In the genomic region with DNA sequence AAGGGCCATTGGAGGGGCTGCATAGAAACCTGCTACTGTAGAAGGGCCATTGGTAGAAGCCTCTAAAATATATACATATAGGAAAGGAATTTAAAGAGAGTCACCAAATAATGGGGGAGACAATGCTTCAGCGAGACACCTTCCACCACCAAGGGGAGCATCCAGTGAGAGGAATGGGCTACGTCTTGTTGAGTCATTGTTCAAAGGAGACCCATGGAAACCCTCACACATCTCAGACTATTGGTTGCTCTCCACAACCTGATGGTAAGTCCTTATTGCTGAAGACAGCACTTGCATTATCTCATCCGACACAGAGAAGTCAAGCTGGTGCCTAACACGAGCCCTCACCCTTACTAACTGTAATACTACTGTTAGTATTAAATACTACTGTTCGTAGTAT, we compare ENCODE assay signal across 32 mouse cellular contexts. TPM values are rescaled to one million over a fixed set of nuclear protein-coding genes. Genes with fewer than 3 reads are reported as not detected.
"Had no signal": no experiment of that assay in that cellular context is flagged by ENCODE, and none has a peak within 500 bp of the region (broad histone marks: within the 10 kb centered on the region; RNA-seq: fewer than 3 reads in every experiment).

No protein-coding gene starts in this region.

- ATAC-seq: liver, embryonic 12.5 days; liver, postnatal 0 days; midbrain, embryonic 13.5 days; midbrain, embryonic 15.5 days had no signal

- H3K27ac ChIP-seq: limb, embryonic 10.5 days; limb, embryonic 12.5 days; limb, embryonic 13.5 days; limb, embryonic 15.5 days; liver, embryonic 12.5 days; liver, embryonic 13.5 days; liver, embryonic 14.5 days; liver, embryonic 15.5 days; lung, embryonic 15.5 days; macrophage; midbrain, embryonic 10.5 days; midbrain, embryonic 12.5 days; midbrain, embryonic 13.5 days; midbrain, embryonic 15.5 days; neural tube, embryonic 12.5 days; neural tube, embryonic 13.5 days had no signal

- H3K4me2 ChIP-seq: limb, embryonic 12.5 days; limb, embryonic 13.5 days; limb, embryonic 15.5 days; liver, embryonic 11.5 days; liver, embryonic 12.5 days; liver, embryonic 13.5 days; liver, embryonic 15.5 days; lung, embryonic 14.5 days; lung, embryonic 15.5 days; midbrain, embryonic 12.5 days; midbrain, embryonic 13.5 days; midbrain, embryonic 15.5 days; neural tube, embryonic 12.5 days; neural tube, embryonic 13.5 days had no signal

- DNase-seq: left cerebral cortex, postnatal 4 days; liver; liver, embryonic 13.5 days; liver, postnatal 0 days; lung, adult 18-20 months; lung, adult 2 months; lung, embryonic 14.5 days; lung, postnatal 10 days; lung, postnatal 14 days; lung, postnatal 36 days; midbrain, embryonic 14.5 days had no signal

- H3K4me3 ChIP-seq: limb, embryonic 10.5 days; limb, embryonic 12.5 days; limb, embryonic 13.5 days; limb, embryonic 15.5 days; liver, embryonic 12.5 days; liver, embryonic 13.5 days; liver, embryonic 15.5 days; lung, embryonic 15.5 days; megakaryocyte, embryonic 14.5 days; midbrain, embryonic 10.5 days; midbrain, embryonic 12.5 days; midbrain, embryonic 13.5 days; midbrain, embryonic 15.5 days; neural tube, embryonic 12.5 days; neural tube, embryonic 13.5 days had no signal

- H3K36me3 ChIP-seq: limb, embryonic 10.5 days; limb, embryonic 12.5 days; liver, embryonic 13.5 days; liver, embryonic 15.5 days; midbrain, embryonic 10.5 days; midbrain, embryonic 12.5 days; midbrain, embryonic 13.5 days; midbrain, embryonic 15.5 days; neural tube, embryonic 12.5 days; neural tube, embryonic 13.5 days had no signal

- H3K9me3 ChIP-seq: limb, embryonic 10.5 days; limb, embryonic 12.5 days; limb, embryonic 13.5 days; limb, embryonic 15.5 days; liver, embryonic 12.5 days; liver, embryonic 13.5 days; liver, embryonic 15.5 days; lung, embryonic 15.5 days; megakaryocyte, embryonic 14.5 days; midbrain, embryonic 10.5 days; midbrain, embryonic 12.5 days; midbrain, embryonic 13.5 days; midbrain, embryonic 15.5 days; neural tube, embryonic 12.5 days; neural tube, embryonic 13.5 days had no signal

- H3K27me3 ChIP-seq: limb, embryonic 12.5 days; limb, embryonic 13.5 days; neural tube, embryonic 12.5 days had no signal

- H3K9ac ChIP-seq: limb, embryonic 12.5 days; limb, embryonic 13.5 days; limb, embryonic 15.5 days; liver, embryonic 12.5 days; liver, embryonic 13.5 days; liver, embryonic 14.5 days; liver, embryonic 15.5 days; liver, postnatal 0 days; lung, embryonic 14.5 days; lung, embryonic 15.5 days; midbrain, embryonic 12.5 days; midbrain, embryonic 13.5 days; midbrain, embryonic 15.5 days; neural tube, embryonic 12.5 days; neural tube, embryonic 13.5 days had no signal

RNA-seq across cellular contexts. Expression of gene Slc5a2, which starts 9.7 kb away (rescaled TPM):
- polyA plus RNA-seq: limb, embryonic 11.5 days; limb, embryonic 12.5 days; limb, embryonic 15.5 days; liver, adult 2 months; lung, embryonic 16.5 days; midbrain, embryonic 12.5 days; midbrain, embryonic 13.5 days; midbrain, embryonic 14.5 days; midbrain, postnatal 0 days; neural tube, embryonic 12.5 days; neural tube, embryonic 13.5 days had no signal
